Mouse (Mus musculus) G1E-ER4 (cell line): ENCODE data around the gene 4930412O13Rik. TPM values are rescaled to one million over a fixed set of nuclear protein-coding genes. Genes with fewer than 3 reads are reported as not detected.

Experiments used
- GATA1 ChIP-seq: IDR thresholded peaks from one replicate; pipeline ENCODE4 v1.8.0; 2012; ENCODE audit warnings: low read length, inconsistent platforms
- polyA plus RNA-seq: library from polyadenylated mRNA; stranded (reverse); fragments of >175 nt; gene quantifications from 2 replicates; pipeline ENCODE4 v1.2.3, GENCODE M21; 2012

4930412O13Rik gene
- polyA plus RNA-seq, 1 experiment: not detected

- no peak for TF ChIP-seq GATA1
Observed at GRCm38 (mm10) chr2:9877326-9877690, 3.7 kb upstream of the 4930412O13Rik start.

- no peak for TF ChIP-seq GATA1
Observed at GRCm38 (mm10) chr2:9877966-9878563, 3.0 kb upstream of the 4930412O13Rik start.

- TF ChIP-seq GATA1: no peak
Observed at GRCm38 (mm10) chr2:9878564-9879081, 2.4 kb upstream of the 4930412O13Rik start.

- TF ChIP-seq GATA1: no peak
Observed at GRCm38 (mm10) chr2:9879092-9879491, 2.0 kb upstream of the 4930412O13Rik start.

- no peak for TF ChIP-seq GATA1
Observed at GRCm38 (mm10) chr2:9879493-9879892, 1.6 kb upstream of the 4930412O13Rik start.

- TF ChIP-seq GATA1: no peak
Observed at GRCm38 (mm10) chr2:9880271-9880670, 781 bp upstream of the 4930412O13Rik start.

- no peak for TF ChIP-seq GATA1
Observed at GRCm38 (mm10) chr2:9881611-9882023, 565 bp downstream of the 4930412O13Rik start.

- no peak for TF ChIP-seq GATA1
Observed at GRCm38 (mm10) chr2:9882371-9882925, 1.4 kb downstream of the 4930412O13Rik start.

GRCm38 (mm10) chr2:9882926-9883802 lies 2.1 kb downstream of the 4930412O13Rik start:
- TF ChIP-seq GATA1: no peak

DNA sequence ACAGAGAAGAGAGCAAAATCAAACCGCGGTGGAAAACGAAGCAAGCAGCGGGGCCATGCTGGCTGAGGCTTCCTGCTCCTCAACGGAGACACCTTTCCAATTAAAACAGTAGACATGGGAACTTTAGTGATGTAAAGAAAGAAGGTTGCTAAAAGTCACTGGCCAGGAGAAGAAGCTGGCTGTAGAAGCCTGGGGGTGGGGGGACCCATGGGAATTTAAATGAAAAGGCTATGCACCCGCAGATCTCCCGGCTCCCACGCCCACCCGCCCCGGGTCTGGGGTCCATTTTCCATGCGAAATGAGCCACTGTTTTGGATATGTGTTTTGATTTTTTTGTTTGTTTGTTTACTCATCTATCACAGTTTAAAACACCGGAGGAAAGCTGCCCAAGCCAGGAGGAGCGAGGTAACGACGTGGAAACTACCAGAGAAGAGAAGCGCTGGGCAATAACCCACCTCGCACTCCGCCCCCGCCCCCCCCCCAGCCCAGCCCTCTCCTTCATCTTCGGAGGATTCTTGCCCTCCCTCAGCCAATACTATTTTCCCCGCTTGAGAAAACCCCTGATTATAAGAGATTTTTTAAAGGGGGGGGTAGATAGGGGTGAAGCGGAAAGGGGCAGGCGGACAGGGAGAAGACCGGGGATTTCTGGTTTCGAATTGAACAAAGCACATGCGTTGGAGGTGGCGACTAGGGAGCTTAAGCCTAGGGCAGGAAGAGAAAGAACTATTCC lies 2.9 kb downstream of the 4930412O13Rik start:
- TF ChIP-seq GATA1: no peak

DNA sequence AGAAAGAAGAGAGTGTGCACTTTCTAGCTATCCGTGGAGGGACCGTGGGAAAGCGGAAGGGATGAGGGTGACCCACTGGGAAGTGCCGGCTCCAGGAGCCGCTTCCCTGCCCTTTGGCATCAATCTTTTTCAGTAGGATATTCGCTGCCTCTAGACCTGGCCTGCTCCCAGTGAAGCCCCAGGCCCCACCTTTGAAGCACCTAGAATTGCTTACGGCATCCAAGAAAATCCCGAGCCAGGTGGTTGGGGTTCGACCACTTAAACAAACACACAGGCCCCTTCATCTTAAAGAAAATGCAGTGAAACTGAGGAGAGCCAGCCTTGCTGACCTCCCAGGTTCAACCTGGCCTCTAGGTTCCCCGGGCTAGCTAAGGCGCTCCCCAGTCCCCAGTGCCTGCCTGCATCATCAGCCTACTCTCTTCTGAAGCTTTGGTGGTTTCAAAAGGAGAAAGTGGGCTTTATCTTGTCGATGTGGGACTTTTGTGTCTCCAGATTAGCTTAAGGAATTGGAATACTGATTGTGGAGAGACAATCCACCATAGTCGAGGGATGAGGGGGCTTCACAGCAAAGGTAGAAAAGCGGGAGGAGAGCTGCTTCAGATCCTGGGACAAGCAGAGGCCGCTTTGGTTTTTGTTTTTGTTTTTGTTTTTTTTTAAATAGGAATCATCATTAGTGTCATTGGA lies 3.6 kb downstream of the 4930412O13Rik start:
- TF ChIP-seq GATA1: no peak

- no peak for TF ChIP-seq GATA1
Observed at GRCm38 (mm10) chr2:9885217-9885770, 4.2 kb downstream of the 4930412O13Rik start.

DNA sequence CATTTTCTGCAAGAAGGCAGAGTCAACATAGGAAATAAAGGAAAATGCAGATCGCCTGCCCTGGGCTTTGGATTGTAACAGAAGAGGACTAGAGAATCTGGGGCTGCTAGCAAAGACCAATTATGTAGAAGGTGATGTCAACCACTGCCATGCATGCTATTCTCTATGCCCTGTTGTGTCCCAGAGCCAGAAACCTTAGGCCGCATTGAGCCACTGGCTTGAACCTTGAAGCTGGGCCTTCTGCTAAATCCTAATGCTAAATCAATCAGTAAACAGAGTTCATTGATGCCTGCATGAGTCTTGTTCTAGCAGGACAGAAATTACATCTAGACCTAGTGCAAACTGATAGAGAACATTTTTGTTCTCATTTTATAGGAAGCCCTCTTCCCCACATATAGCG lies 5.0 kb downstream of the 4930412O13Rik start:
- no peak for TF ChIP-seq GATA1

GRCm38 (mm10) chr2:9886921-9887610 lies 6.0 kb downstream of the 4930412O13Rik start:
- no peak for TF ChIP-seq GATA1
